Mouse (Mus musculus) kidney, adult 9 months (tissue): ENCODE results near the gene Sox5.

Experiments
- DNase-seq: peaks from one replicate; pipeline ENCODE4 v3.0.0; 2022

Sox5 gene

DNA sequence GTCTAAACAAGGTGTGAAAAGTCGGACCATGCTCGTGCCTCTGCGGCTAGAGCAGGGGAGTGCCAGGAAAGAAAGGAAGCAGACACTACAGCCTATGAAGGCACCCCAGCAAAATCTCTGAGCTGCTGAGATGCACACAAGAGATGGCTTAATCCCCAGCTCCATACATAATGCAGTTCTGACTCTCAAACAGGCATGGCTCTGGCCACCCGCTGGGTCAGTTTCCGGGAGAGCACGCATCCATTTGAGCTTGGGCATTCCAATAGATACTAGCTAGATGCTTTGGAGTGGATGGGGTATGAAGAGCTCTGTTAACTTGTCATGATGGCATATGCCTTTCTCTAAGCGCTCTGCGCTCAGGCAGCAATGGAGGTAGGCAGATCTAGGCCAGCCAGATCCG lies 132.9 kb downstream of the Sox5 start:
- DNase-seq, result no peak

DNA sequence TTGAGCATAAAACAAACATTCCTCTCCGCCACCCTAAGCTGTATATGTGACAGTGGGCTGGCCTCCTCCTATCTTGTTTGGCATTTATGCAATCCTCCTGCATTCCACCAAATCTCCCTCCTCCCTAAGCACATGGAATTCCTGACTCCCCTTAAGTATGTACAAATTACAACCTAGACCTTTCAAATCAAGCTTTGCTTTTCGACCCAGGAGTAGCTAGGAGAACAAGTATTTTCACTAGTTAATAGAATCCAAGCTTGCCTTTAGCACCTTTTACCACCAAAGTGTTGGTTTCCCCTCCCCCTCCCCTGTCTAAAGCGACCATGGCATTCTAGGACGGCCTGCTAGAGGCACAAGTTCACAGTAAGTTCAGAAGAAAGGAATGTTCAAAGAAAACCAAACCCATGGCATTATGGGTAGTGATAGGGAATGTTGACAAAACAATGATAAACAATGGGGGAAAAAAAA lies 133.6 kb downstream of the Sox5 start:
- peak; percentile 36 for DNase-seq

DNA sequence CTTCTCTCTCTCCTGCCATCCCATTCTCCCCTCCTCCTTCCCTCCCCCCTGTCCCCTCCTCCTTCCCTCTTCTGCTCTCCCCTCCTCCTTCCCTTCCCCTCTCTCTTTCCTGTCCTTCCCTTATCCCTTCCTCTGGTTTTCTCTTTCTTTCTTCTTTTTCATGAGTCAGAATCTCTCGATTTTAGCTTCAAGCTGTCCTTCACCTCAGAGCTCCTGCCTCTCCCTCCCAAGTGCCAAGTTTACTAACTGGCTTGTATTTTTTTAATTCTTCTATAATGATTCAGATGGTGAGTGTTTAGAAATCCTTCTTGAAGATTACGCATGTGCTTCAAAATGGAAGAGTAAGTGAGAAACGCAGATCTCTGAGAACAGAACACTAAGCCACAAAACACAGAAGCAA lies 135.4 kb downstream of the Sox5 start:
- DNase-seq, result no peak

DNA sequence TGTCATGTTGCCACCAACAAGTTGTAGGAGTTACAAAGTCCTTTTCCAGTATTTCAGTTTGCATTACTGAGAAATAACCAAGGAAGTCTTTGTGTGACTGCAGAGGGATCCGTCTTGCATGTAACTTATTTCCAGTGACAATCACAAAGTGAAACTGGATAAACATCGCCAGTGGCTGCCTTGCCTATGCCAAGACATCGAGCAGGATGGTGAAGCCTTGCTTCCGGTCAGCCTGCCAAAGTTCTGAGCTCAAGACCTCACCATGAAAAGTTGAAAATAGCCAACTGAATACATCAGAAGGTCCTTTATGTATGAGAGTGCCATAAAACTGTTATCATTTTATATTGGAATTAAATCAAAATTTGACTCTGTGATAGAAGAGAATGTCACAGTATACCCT lies 136.0 kb downstream of the Sox5 start:
- no peak for DNase-seq

DNA sequence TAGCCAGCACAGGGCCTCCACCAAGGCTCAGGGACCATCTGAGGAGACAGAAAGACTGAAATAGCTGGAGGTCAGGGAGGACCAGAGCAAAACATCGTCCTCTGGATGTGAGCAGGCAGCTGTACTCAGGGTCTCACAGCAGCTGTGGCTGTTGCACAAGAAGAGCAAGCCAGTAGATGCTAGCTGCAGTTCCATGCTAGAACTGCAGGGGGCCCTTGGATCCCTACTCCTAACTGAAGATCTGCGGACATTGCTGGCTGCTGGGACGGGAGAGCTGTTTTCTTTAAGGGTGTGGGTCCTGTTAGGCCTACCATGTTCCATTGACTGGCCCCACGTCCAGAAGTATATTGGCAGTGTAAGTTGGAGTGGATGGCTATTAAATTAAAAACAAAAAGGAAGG lies 137.1 kb downstream of the Sox5 start:
- DNase-seq, result peak; percentile 66

DNA sequence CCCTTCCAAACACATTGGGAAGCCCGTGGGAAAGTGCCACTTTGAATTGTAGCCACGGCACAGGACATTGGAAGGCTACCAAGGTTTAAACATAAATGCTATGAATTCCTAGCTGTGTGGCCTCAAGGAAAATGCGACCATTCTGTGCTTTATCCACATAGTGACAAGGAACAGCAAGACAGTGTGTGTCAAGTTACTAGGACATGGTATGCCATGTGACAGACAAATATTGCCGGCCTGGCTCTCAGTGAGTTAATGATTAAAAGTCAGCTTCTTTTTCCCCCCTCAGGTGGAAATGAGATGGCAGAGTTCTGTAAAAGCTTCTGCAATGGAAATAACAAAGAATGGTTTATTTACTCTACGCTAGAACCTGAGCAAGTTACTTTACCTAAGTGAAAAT lies 138.2 kb downstream of the Sox5 start:
- peak; percentile 56 for DNase-seq

DNA sequence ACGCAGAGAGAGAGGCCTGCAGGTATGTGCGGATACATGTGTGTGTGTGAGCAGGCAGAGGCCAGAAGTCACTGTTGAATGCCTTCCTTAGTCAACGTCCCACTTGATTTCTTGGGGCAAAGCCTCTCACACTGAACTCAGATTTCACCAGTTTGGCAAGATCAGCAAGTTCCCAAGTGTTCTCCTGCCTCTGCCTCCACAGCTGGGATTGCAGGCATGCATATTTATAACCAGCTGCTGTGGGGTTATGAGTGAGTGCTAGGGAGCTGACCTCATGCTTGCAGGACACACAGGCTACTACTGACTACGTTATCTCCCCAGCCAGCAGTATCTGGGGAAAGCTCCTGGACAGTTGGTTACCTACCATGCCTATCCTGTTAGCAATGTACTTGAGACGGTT lies 139.9 kb downstream of the Sox5 start:
- no peak for DNase-seq

DNA sequence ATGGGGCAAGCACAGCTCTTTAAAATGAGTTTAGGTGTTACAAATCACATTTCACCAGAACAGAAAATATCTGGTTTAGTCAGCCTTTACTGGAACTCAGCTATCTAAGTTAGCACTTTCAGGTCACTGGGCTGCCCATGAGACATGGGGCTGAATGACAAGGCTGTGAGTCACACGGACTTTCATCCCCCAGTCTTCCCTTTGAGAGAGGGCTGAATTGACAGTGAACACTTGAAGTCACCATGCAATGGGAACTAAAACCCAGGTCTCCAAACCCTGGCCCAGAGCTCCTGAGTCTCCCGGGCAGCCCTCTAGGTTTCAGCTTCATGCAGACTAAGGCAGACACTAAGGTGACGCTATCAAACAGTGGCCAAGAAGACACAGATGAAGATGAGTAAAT lies 141.2 kb downstream of the Sox5 start:
- DNase-seq, result no peak

DNA sequence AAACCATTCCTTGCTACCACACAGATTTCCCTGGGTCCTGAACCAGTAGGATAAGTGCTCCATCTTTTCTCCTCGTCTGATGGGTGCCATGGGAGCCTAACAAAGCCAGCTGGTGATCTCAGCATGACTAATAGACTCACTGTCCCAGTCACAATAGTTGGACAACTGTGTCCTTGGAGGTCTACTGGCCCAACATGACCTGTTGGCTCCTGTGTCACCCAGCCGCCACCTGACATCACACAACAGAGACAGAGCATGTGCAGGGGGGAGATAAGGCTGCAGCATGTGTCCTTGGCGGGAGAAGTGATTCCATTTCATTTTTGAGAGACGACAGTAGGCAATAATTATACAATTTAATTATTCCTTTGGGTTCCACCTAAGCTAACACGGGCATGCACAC lies 143.2 kb downstream of the Sox5 start:
- DNase-seq, result no peak

DNA sequence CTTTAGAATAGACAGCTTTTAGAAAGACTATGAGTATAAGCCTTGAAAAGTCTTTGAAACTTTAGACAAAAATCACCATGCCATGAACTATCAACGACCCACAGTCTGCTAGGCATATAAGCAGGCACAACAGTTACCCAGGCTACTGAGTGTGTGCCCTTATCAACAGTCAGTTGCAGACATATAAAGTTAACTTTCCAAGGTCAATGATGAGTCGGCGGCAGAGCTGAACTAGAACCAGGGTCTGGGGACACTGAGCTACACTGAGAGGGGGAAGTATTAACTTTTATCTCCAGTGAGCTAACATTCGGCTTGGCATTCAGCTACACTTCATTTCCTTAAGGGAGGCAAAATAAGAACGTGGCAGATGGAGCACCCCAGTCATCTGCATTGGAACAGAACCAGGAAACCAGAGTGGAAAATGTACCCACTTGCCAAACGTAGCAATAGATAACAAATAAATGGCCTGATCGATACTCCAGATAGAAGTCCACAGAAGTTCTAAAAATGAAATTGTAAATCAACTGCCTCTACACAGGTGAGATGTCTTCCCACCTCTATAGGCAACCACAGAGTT lies 154.2 kb downstream of the Sox5 start:
- no peak for DNase-seq

DNA sequence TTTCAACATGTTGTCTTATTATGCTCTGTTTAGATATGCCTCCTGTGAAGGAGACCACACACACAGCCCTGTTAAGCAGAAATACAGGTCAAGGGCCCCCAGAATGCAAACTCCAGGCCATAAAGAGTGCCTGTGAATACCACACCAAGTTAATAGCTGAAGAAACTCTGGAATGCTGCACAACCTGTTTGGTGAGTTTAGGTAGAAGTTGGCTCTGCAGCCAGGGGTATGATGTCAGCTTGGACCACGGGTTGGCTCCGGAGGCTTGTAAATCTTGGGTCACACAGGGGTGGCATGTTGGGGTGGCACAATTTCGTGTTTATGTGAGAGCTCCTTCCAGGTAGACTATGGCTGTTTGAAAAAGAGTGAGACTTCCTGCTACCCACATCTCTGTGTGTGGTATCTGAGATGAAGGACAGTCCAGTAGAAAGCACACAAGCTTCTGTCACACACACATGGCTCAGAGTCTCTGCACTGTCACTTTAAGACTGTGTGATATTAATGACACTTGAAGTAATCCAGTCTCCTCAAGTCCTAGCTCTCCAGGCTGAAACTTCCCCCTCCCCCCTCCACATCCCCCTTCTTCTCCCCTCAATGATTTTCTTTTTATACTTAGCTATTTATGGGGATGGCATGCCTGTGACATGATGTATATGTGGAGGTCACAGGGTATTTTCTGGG lies 160.5 kb downstream of the Sox5 start:
- peak; percentile 89 for DNase-seq

DNA sequence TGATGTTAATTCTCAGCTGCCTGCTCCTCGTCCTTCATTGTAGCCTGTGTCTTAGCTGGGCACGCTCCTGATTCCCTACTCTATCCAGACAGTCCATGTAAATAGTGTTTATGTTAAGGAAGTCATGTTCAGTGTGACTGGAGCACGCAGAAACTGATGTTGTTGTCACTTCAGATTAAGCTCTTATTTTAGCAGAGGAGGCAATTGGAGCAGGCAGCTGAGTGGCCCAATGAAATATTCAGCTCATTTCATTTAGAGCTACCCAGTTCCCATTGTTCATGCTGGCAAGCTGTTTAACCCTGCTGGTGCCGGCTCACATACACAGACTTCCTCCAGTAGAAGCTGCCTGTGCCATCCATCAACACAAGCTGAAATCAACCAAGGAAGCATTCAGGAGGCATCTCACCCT lies 170.4 kb downstream of the Sox5 start:
- no peak for DNase-seq

DNA sequence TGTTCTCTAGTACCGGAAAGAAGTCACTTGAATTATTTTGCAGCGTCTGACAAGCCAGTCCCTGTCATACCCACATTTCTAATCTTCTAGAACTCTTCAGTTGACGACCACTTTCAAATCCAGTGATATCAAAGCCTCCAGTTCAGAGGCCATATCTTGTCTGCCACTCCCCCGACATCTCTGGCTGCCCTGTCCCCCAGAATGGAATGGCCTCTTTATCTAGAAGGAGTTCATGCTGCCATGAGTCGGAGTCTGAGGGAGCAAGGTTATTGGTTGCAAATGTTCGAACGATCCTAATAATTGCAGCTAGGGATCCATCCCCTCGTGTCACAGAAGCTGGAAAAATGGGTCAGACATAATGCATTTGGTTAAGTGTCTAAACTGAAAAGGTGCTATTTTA lies 170.9 kb downstream of the Sox5 start:
- DNase-seq, result no peak

DNA sequence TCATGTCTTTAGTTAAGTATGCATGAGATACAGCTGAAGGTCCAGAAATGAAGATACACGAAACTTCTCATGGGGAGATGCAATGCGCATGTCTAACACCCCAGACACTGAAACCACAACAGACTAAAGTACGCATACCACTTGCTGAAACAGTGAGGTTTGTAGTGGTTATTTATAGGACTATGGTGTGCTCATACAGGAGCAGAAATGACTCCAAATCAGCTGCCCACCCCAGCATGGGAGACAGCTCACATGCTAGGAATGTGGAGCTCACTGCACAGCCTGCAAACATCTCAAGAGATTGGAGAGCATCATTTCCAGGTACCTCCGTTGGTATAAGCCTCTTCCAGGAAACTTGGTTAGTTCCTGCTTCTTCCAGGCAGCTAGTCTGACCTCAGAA lies 178.9 kb downstream of the Sox5 start:
- DNase-seq, result no peak

DNA sequence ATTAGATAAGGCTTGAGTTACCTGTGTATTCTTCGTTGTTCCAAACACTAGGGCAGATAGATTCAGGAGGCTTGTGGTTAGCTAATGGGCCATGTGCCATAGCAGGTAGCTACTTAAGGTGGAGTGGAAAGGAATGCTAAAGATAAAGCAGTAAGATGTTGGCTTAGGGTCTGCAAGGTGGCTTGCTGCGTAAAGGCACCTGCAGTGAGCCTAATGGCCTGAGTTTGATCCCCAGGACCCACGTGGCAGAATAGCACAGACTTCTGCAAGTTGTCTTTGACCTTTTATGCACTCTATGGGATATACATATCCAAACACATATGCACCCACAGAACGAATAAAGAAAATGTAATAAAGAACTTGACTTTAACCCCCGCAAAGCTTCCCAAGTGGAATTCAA lies 181.4 kb downstream of the Sox5 start:
- no peak for DNase-seq

DNA sequence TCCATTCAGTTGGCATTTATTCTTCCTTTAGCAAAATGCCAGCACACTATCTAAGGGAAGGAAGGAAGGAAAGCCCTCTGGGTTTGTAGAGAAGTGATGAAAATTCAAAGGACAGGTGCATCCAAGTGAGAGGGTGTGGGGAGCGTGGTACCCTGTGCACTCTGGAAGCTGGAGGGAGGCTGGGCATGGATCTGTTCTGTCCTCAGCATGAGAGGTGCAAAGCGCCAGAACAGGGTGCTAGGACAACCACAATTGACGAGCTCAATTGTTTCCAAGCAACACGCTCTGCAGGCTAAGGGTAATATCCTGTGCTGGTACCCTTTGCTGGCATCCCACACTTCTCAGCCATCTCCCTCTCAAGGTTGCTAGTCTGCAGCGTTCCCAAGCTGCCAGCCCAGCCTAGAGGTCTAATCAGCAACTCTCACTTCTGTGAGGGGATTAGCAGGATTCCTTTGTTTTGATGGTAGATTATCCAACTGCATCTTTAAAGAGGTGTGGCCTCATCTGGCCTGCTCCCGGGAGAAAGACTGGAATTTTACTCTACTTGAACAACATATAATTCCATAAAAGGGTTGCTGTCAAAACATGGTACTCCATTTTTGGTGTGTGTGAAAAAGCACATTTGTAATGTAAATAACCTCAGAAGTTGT lies 183.3 kb downstream of the Sox5 start:
- DNase-seq, result no peak

DNA sequence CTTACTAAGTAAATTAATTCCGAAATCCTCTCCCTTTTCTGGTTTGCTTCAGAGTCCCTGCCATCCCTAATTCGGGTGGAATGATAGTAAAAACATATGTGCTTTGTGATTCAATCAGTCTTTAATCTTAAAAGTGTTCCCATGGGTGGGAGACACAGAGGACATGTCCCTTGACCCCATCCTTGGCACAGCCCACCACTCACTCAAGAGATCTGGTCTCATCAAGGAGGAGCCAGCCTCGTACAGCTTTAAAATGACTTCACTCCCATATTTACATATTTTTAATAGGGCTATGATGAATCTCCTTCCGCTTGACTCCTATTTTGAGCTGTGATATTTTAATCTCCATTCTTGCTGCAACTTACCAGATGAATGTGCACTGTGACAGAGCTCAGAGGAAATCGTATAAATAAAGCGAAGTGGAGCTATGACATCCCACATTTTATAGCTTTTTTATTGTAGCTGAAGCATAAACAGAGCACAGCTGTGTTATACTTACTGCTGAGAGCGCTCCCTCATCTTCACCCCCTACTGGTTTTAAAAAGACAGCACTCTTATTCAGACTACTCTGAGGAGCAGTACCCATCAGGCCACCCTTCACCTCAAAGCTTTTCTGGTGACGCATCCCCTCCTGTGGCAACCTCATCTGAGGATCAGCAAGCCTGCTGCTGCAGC lies 185.1 kb downstream of the Sox5 start:
- peak; percentile 10 for DNase-seq

DNA sequence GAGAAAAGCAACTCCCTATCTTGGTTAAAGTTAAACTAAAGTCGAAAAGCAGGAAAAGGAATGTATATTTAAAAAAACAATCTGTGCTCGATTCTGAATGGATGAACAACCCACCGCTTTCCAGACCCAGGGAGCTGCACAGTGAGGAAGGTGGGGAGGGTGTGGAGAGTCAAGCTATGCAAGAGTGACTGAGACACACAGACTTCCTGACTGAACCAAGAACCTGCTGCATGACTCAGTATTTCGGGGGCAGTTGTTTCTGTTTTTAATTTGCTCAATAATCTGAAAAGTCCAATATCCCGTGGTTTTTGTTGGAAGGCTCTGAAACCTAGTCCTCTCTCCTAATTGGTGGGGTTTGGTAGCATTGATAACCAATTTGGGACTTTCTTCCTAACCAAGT lies 196.9 kb downstream of the Sox5 start:
- DNase-seq, result no peak

DNA sequence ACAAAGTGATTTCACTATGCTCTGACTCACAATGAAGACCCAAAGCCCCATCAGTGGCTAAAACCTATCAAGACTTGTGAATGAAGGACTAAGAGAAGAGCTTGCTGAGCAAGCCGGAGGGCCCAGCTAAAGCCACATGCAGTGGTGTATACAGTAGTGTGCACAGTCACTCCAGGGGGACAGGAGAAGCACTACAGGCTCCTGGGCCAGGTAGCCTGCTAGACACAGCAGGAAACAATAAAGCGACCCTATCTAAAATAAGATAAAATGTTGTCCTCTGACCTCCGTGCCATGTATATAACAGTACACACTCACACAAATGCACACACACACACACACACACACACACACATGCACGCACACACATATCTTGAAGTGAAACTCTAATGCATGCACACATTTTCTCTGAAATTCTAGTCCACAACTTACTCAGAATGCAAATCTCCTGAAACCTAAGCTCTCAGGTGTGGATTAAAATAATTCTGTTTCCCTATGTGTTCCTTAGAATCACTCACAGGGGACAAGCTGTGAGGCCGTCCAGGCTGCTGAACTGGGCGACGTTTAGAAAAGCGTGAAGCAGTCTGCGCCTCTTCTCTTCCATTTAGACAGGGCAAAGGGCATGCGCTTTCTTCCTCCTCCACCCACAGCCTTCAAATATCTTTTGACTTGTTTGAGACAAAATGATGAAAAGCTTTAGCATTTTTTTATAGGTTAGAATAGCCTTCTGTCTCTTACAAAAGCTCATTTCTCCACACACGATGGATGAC lies 197.5 kb downstream of the Sox5 start:
- no peak for DNase-seq

DNA sequence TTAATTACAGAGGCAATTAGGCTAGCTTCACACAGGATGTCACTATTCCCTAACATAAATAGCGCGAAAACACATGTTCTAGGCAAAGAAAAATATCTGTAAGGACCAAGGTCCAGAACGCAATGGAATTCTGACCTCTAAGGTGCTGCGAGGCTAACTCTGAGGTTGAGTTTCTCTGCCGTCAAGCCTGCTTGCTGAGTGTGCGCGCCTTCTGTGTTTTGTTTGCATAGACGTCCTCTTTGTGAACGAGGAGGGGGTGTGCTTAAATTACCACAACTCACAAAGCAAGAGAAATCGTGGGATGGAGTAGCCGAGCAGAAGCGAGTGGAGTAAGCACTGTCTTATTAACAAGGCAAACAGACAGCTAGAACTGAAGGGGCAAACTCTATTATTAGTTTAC lies 202.5 kb downstream of the Sox5 start:
- DNase-seq, result no peak

DNA sequence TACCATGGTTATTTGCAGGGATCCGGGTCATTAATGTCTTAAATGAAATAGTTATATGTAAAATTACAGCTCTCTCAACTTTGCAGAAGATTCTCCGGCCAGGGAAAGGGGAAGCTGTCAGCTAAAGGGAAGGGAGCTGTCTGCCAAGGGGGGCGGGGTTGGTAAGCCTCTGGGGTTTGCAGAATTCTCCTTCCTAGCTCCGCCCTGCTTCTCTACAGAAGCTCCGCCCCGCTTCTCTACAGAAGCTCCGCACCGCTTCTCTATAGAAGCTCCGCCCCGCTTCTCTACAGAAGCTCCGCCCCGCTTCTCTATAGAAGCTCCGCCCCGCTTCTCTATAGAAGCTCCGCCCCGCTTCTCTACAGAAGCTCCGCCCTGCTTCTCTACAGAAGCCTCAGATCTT lies 210.9 kb downstream of the Sox5 start:
- DNase-seq, result no peak

DNA sequence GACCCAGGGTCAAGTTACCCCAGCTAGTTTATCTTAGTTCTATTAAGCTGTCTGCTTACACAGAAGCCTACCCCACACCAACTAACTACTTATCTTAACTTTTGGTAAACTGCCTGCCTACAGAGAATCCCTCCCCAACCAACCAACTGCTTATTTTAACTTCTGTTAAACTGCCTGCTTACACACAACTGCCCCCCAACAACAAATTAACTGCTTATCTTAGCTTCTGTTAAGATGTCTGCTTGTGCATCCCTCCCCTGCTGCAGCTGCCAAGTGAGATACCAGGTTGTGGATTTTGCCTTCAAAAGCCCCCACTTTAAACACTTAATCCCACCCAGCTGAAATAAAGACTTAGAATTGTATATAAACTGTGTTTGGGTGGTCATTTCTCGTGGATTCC lies 215.9 kb downstream of the Sox5 start:
- no peak for DNase-seq

DNA sequence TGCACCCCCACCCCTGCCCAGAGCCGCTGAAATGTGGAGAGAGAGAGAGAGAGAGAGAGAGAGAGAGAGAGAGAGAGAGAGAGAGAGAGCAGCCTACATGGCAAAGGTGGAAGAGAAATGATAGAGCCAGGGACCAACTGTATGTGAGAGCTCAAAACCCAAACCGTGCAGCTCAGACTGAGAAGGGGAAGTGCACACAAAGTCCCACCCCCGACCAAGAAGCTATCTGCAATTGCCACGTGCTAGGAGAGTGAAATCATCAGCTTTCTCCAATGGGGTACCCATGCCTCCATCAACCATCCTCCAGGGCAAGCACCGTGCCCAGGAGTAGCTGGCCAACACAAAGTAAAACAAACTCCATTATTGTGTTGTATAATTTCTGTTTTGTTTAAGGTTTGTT lies 220.1 kb downstream of the Sox5 start:
- DNase-seq, result no peak
